Mouse (Mus musculus) granulocyte monocyte progenitor cell, adult 5-6 weeks (primary cell): ENCODE results near the gene Ppp1r15b. TPM values are rescaled to one million over a fixed set of nuclear protein-coding genes. Genes with fewer than 3 reads are reported as not detected.

ENCODE experiments used
- ATAC-seq: replicated peaks from 2 replicates; pipeline ENCODE4 v1.8.0; 2016; ENCODE audit warnings: mild to moderate bottlenecking, moderate TSS enrichment, inconsistent platforms; ENCODE audit not compliant: poor library complexity, severe bottlenecking
- total RNA-seq, 2 experiments: library from RNA; stranded (forward) in 1 of 2; stranded (reverse) in 1 of 2; fragments of 200-712, 200-1000 nt in 1 of 2; fragments of >200 nt in 1 of 2; fragmentation: Nextera tagmentation in 1 of 2; gene quantifications; 2 replicates each; pipeline ENCODE4 v1.2.3; 2014 to 2017

Gene Ppp1r15b
- total RNA-seq, 2 experiments from 2014 or later = 53.9 to 78.5 TPM

- ATAC-seq = peak; percentile 96
These were observed 10.8 kb upstream of the Ppp1r15b start for GRCm38 (mm10) chr1:133119931-133120712.

DNA sequence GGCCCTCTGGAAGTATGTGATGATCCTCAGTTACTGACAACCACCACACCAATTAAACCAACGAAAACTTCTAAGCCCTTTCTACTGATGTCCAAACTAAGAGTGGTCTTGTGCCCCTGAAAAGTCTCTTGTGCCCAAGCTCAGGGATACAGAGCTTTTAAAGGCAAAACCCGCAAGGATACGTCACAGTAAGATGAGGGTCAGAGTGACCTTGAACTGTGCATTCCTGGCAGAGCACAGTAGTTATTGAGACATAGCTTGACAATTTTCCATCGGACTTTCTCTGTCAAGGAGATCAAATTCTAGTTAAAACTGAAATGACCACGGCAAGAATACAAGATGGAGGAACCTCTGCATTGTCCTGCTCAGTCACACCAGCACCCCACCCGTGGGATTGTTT lies 9.7 kb upstream of the Ppp1r15b start:
- no peak for ATAC-seq

DNA sequence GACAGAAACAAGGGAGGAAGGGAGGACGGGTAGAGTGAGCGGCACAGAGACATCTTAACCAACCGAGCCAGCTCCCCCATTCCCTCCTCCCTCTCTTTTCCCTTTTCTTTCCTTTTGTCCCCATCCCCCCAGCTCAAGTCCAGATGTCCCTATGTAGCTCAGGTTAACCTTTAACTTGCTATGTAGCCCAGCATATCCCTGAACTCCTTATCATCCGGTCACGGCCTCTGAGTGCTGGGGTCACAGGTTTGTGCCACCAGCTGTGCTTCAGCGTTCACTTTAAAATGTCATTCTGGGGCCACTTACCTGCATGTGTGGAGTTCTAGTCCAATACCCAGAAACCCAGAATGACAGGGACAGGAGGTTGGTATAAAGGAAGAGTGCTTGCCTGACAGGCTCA lies 6.8 kb upstream of the Ppp1r15b start:
- no peak for ATAC-seq

- no peak for ATAC-seq
These were observed 5.1 kb upstream of the Ppp1r15b start for GRCm38 (mm10) chr1:133125640-133126364.

DNA sequence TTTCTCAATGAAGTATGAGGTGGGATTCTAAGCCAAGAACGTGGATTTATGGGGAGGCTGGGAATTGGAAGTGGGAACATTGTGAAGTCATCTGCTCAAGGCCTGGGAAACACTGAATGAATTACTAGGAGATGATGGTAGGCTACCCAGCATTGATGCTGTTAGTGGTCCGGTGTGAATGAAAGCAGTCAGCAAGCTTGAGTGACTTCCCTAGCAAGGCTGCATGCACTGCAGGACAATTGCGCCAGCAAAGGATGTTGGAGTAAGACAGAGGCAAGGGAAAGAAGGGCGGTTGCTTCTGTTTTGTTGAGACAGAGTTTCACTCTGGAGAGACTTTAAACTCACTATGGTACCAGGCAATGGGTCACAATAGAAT lies 4.6 kb upstream of the Ppp1r15b start:
- no peak for ATAC-seq

- no peak for ATAC-seq
These were observed 3.6 kb upstream of the Ppp1r15b start for GRCm38 (mm10) chr1:133127328-133127727.

- ATAC-seq = peak; percentile 4; the same call in 1 of the 2 replicates
These were observed 1.3 kb upstream of the Ppp1r15b start for GRCm38 (mm10) chr1:133129471-133130221.

- ATAC-seq = no peak; the same call in 1 of the 2 replicates
These were observed 590 bp downstream of the Ppp1r15b start for GRCm38 (mm10) chr1:133131561-133131905.

DNA sequence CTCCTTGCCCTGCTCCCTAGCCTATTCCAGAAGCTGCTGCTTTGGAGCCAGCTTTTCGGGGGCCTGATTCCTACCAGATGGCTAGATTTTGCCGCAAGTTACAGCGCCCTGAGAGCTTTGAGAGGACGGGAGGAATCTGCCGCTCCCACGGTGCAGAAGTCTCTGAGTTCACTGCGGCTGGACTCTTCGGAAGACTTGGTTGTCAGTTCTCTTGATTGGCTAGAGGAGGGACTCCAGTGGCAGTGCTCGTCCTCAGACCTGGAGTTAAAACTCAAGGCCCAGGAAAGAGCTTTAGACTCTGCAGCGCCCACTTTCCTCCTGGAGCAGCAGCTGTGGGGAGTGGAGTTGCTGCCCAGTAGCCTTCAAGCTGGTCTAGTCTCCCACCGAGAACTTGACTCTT lies 993 bp downstream of the Ppp1r15b start:
- ATAC-seq = no peak

DNA sequence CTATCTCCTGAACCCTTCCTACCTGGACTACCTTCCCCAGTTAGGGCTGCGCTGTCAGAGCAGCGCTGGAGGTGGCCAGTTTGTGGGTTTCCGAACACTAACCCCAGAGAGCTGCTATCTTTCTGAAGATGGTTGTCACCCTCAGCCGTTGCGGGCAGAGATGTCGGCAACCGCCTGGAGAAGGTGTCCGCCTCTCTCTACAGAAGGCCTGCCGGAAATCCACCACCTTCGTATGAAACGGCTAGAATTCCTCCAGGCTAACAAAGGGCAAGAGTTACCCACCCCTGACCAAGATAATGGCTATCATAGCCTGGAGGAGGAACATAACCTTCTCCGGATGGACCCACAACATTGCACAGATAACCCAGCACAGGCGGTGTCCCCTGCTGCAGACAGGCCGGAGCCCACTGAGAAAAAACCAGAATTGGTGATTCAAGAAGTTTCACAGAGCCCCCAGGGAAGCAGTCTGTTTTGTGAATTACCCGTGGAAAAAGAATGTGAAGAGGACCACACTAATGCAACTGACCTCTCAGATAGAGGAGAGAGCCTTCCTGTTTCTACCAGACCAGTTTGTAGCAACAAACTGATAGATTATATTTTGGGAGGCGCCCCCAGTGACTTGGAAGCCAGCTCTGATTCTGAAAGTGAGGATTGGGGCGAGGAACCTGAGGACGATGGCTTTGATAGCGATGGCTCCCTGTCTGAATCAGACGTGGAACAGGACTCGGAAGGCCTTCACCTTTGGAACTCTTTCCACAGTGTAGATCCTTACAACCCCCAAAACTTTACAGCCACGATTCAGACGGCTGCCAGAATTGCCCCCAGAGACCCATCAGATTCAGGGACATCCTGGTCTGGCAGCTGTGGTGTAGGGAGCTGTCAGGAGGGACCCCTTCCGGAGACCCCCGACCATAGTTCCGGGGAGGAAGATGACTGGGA lies 1.7 kb downstream of the Ppp1r15b start:
- no peak for ATAC-seq

DNA sequence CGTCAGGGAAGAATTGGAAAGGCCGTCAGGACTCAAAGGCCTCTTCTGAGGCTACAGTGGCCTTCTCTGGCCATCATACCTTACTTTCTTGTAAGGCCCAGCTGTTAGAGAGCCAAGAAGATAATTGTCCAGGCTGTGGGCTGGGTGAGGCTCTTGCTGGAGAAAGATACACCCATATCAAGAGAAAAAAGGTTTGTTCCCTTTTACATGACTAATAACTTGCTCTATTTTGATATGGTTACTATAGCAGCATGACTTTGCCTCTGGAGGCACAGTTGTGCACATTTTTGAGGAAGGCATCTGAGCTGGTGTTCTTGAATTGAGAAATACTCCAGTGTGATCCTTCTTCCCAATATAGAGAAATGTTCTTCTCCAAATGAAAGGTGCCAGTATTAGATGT lies 2.5 kb downstream of the Ppp1r15b start:
- peak; percentile 31 for ATAC-seq

DNA sequence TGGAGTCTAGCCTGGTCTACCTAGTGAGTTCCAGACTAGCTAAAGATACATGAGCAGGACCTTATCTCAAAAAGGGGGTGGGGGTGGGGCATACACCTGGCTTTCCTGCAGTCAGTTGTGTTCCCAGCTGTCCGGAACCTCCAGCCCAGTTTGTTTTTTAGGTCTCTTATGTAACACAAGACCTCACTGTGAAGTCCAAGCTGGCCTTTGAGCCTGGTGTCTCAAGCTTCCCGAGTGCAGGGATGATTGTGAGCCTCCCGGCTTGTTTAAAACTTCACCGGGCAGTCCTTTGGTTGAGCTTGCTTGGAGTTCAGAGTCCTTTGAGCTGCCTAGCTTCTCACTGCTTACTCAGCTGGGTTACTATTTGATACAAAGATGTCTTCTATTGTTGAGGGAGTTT lies 3.1 kb downstream of the Ppp1r15b start:
- ATAC-seq = no peak

DNA sequence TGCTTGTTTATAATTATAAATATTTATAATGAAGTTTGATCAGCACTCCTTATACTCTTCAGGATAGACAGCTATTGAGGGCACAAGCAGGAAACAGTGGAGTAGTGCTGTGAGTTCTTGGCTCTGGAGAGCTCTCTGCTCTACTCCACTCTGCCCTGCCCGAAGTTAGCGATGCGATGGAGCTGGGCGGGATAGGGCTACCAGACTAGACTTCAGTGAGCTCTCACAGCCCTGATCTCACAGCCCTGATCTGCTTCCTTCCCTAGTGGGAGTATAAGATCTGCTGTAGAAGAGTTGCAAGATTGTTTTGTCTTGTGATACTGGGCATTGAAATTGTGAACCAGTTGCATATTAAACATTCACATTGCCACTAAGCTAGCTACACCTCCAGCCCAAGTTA lies 3.9 kb downstream of the Ppp1r15b start:
- ATAC-seq = no peak

GRCm38 (mm10) chr1:133135808-133136207 lies 4.9 kb downstream of the Ppp1r15b start:
- ATAC-seq = no peak; the same call in 1 of the 2 replicates

DNA sequence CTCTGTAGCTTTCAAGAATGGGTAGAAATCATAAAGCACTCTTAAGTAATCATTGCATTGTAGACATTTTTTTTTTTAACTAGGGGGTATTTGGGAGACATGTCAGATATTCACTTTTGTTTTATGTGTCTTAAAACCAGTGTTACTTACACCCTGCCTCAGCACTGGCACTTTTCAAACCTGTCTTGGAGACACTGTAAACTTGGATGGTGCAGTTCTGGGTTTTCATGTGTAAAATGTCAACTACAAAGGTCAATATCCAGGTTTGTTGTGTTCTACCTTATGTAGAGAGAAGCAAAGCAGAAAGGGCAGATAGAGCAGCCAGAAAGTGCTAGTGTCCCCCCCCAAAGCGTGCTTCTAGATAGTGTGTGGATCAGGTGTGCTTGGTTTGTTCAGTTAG lies 7.5 kb downstream of the Ppp1r15b start:
- ATAC-seq = no peak

DNA sequence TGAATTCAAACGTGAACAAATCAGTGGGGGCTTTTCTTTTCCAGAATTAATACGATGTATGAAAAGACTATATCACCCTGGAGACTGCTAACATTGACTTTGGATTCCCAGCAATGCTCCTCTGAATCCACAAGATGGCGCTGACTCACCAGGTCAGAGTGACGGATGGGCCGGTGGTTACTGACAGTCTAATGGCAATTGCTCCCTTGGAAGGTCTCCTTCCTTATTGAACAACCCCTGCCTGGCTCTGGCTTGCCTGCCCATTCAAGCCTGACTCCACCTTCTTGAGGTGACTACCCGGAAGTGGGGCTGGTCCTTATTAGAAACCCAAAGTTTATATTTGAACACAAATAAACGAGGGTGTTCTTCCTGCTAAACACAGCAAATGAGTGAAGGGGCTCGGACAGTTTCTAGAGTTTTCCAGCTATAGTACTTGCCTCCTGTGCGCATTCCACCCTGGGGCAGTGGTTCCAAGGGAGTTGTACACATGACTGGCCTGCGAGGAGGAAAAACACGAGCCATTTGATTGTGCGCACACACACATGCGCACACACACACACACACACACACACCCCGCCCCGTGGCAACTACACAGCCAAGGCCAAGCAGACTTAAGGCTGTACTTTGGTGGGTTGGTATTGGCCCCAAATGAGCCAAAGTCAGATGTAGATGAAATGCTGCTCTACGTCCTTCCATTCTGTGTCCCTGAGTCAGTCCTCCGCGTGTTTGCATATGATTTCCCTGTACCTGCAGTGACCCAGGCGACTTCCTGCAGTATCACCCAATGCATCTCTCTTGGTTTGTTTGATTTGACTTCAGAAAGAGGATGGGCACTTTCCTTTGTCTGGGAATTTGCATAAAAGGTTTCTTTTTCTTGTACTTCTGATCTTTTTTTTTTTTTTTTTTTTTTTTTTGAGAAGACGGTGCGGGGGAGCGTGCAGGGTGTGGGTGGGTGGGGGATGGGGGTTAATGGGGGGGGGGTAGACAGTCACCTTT lies 15.4 kb downstream of the Ppp1r15b start:
- ATAC-seq = peak; percentile 94

DNA sequence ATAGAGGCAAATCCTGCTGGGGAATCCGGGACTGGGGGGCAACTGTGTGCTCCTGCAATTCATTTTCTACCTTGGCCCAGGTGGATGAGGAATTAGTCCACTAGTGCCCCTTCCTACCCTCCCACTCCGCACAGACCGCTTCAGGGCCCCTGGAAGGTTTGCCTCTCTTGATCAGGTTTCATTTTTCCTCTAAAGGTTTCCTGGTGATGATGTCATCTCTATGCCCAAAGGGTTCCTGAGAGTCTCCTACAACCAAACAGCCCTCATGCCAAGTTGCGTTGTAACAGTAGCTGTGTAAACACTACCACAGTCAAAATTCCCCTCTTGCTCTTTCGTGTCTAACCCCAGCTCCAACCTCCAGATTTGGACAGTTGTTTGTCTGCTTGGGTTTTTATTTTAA lies 16.4 kb downstream of the Ppp1r15b start:
- ATAC-seq = no peak

DNA sequence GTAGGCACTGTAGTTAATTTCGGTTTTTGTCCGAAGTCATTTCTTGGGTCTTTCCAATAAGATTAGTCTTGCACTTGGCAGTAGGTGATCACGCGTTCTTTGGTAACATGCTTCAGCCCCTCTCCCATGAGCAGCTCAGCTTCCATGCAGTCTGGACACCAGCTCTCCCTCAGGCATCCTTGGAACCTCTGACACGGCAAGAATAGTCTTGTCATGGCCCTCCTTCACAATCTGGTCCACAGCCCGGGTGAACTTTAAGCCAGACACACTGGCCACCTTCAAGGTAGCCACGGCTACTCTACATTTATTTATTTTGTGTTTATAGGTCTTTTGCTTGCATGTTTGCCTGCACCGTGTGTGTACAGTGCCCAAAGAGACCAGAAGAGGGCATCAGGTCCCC lies 17.2 kb downstream of the Ppp1r15b start:
- no peak for ATAC-seq

DNA sequence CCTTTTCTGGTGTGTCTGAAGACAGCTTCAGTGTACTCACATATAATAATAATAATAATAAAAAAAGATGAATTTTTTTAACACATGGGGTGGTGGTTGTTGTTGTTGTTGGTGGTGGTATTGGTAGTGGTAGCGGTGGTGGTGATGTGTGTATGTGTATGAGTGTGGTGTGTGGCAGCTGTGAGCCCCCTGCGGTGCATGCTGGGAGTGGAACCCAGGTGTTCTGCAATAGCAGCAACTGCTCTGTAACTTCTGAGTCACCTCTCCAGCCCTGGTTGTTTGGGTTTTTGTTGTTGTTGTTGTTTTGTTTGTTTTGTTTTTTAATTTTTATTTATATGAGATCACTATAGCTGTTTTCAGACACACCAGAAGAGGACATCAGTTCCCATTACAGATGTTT lies 19.6 kb downstream of the Ppp1r15b start:
- ATAC-seq = no peak
